Mouse (Mus musculus): ENCODE measurements around the gene Spem1. TPM values are rescaled to one million over a fixed set of nuclear protein-coding genes. Genes with fewer than 3 reads are reported as not detected.
A peak's percentile ranks its signal among the peaks of the same experiment; 100 is the strongest.

Gene Spem1
- total and polyA plus RNA-seq, 2 experiments from 2014 or later = 0.20 to 0.93 TPM

- Histone ChIP-seq H3K4me3 (ENCODE audit: low read depth, low read length) (peak overlapping the region; percentile 49), H3K4me1 (ENCODE audit: insufficient read depth, low read length) (peaks cover 11% of the 10 kb centered on the region; the same call in 1 of the 2 replicates), H3K9ac (replicated peaks; ENCODE audit: low read length, poor library complexity, severe bottlenecking) (peak overlapping the region; percentile 68), H3K9me3 (ENCODE audit: low read length) (no peaks in the 10 kb centered on the region), H3K27me3 (ENCODE audit: insufficient read depth, low read length) (peaks cover 4% of the 10 kb centered on the region; the same call in 1 of the 2 replicates), H3K4me2 (ENCODE audit: low read depth, low read length, poor library complexity, severe bottlenecking) (peak overlapping the region; percentile 96), H3K27ac (ENCODE audit: low read depth, low read length) (peak overlapping the region; percentile 90), H3K36me3 (ENCODE audit: insufficient read depth, low read length) (0 out of 2 replicates have a peak, but pooled peaks cover 6% of the 10 kb centered on the region)
- under 1% methylated on average over 34 of the region's 36 CpGs for WGBS
- DNase-seq (ENCODE audit: low spot score) = peak; percentile 90
- no peak for TF ChIP-seq CTCF (IDR thresholded peaks at IDR 0.05)
- ATAC-seq (ENCODE audit: low FRiP score) = peak; percentile 81
Observed at GRCm38 (mm10) chr11:69800392-69801197, 21.4 kb downstream of the Spem1 start.

GRCm38 (mm10) chr11:69800138-69800391 is 21.9 kb downstream of the Spem1 start:
- peaks cover 10% of the 10 kb centered on the region; the same call in 1 of the 2 replicates for H3K4me1 ChIP-seq (ENCODE audit: insufficient read depth, low read length)
- H3K36me3 ChIP-seq (ENCODE audit: insufficient read depth, low read length) = 0 out of 2 replicates have a peak, but pooled peaks cover 6% of the 10 kb centered on the region
- ATAC-seq (ENCODE audit: low FRiP score) (peak; percentile 14), DNase-seq (ENCODE audit: low spot score) (no peak)
- H3K4me2 ChIP-seq (ENCODE audit: low read depth, low read length, poor library complexity, severe bottlenecking) = peak overlapping the region; percentile 96
- H3K27me3 ChIP-seq (ENCODE audit: insufficient read depth, low read length) = peaks cover under 1% of the 10 kb centered on the region; the same call in 1 of the 2 replicates
- peak overlapping the region; percentile 49 for H3K4me3 ChIP-seq (ENCODE audit: low read depth, low read length)
- peak overlapping the region; percentile 90 for H3K27ac ChIP-seq (ENCODE audit: low read depth, low read length)
- no peak for TF ChIP-seq CTCF (IDR thresholded peaks at IDR 0.05)
- H3K9ac ChIP-seq (replicated peaks; ENCODE audit: low read length, poor library complexity, severe bottlenecking) = peak overlapping the region; percentile 68
- no peaks in the 10 kb centered on the region for H3K9me3 ChIP-seq (ENCODE audit: low read length)
- WGBS = under 1% methylated on average over 11 of the region's 11 CpGs

GRCm38 (mm10) chr11:69799394-69800137 is 22.4 kb downstream of the Spem1 start:
- TF ChIP-seq CTCF (IDR thresholded peaks at IDR 0.05) = no peak
- DNase-seq (ENCODE audit: low spot score) (peak; percentile 48), ATAC-seq (ENCODE audit: low FRiP score) (no peak)
- Histone ChIP-seq H3K27me3 (ENCODE audit: insufficient read depth, low read length) (no peaks in the 10 kb centered on the region; the same call in 1 of the 2 replicates), H3K4me2 (ENCODE audit: low read depth, low read length, poor library complexity, severe bottlenecking) (peak overlapping the region; percentile 96), H3K4me3 (ENCODE audit: low read depth, low read length) (peak overlapping the region; percentile 49), H3K9ac (replicated peaks; ENCODE audit: low read length, poor library complexity, severe bottlenecking) (peak overlapping the region; percentile 68), H3K9me3 (ENCODE audit: low read length) (no peaks in the 10 kb centered on the region), H3K36me3 (ENCODE audit: insufficient read depth, low read length) (0 out of 2 replicates have a peak, but pooled peaks cover 6% of the 10 kb centered on the region), H3K27ac (ENCODE audit: low read depth, low read length) (peak overlapping the region; percentile 90), H3K4me1 (ENCODE audit: insufficient read depth, low read length) (peaks cover 8% of the 10 kb centered on the region; the same call in 1 of the 2 replicates)
- 11% methylated on average over 12 of the region's 12 CpGs for WGBS

GRCm38 (mm10) chr11:69797924-69798323 is 24.1 kb downstream of the Spem1 start:
- DNase-seq (ENCODE audit: low spot score) (no peak), ATAC-seq (ENCODE audit: low FRiP score) (no peak)
- Histone ChIP-seq H3K27ac (ENCODE audit: low read depth, low read length) (no peak overlapping the region), H3K9ac (replicated peaks; ENCODE audit: low read length, poor library complexity, severe bottlenecking) (no peak overlapping the region), H3K9me3 (ENCODE audit: low read length) (no peaks in the 10 kb centered on the region), H3K4me2 (ENCODE audit: low read depth, low read length, poor library complexity, severe bottlenecking) (no peak overlapping the region), H3K4me1 (ENCODE audit: insufficient read depth, low read length) (peaks cover 8% of the 10 kb centered on the region; the same call in 1 of the 2 replicates), H3K36me3 (ENCODE audit: insufficient read depth, low read length) (0 out of 2 replicates have a peak, but pooled peaks cover 6% of the 10 kb centered on the region), H3K4me3 (ENCODE audit: low read depth, low read length) (no peak overlapping the region), H3K27me3 (ENCODE audit: insufficient read depth, low read length) (no peaks in the 10 kb centered on the region; the same call in 1 of the 2 replicates)
- WGBS = 72% methylated on average over 7 of the region's 7 CpGs
- TF ChIP-seq CTCF (IDR thresholded peaks at IDR 0.05) = no peak

- Histone ChIP-seq H3K4me2 (ENCODE audit: low read depth, low read length, poor library complexity, severe bottlenecking) (peak overlapping the region; percentile 80), H3K9me3 (ENCODE audit: low read length) (no peaks in the 10 kb centered on the region), H3K27ac (ENCODE audit: low read depth, low read length) (no peak overlapping the region), H3K27me3 (ENCODE audit: insufficient read depth, low read length) (no peaks in the 10 kb centered on the region; the same call in 1 of the 2 replicates), H3K4me1 (ENCODE audit: insufficient read depth, low read length) (peaks cover 8% of the 10 kb centered on the region; the same call in 1 of the 2 replicates), H3K4me3 (ENCODE audit: low read depth, low read length) (peak overlapping the region; percentile 40), H3K36me3 (ENCODE audit: insufficient read depth, low read length) (0 out of 2 replicates have a peak, but pooled peaks cover 6% of the 10 kb centered on the region), H3K9ac (replicated peaks; ENCODE audit: low read length, poor library complexity, severe bottlenecking) (no peak overlapping the region)
- 5% methylated on average over 12 of the region's 13 CpGs for WGBS
- DNase-seq (ENCODE audit: low spot score) (no peak), ATAC-seq (ENCODE audit: low FRiP score) (no peak)
- no peak for TF ChIP-seq CTCF (IDR thresholded peaks at IDR 0.05)
Observed at GRCm38 (mm10) chr11:69795983-69796435, 26.0 kb downstream of the Spem1 start.

All from midbrain, postnatal 0 days (tissue).